In genomic region chr1:125519107-125519611, GRCm38 (mm10) we compare ENCODE assay signal across 8 mouse cellular contexts. TPM values are rescaled to one million over a fixed set of nuclear protein-coding genes. Genes with fewer than 3 reads are reported as not detected.
DNase-seq lines count a peak whose midpoint lies in the region; ATAC-seq and TF ChIP-seq lines count a peak whose summit lies in the region.

No protein-coding gene starts in this region.

- H3K27ac ChIP-seq in spleen, adult 2 months (ENCODE audit: insufficient read depth, low read length): no peak overlapping the region
- H3K27ac ChIP-seq in hindbrain, embryonic 14.5 days: no peak overlapping the region
- H3K27ac ChIP-seq in forebrain, embryonic 15.5 days (replicated peaks): no peak overlapping the region

- TF ChIP-seq POLR2A in spleen, adult 2 months (IDR thresholded peaks at IDR 0.05; ENCODE audit: low read depth, low read length): no peak

- peaks cover 3% of the 10 kb centered on the region; the same call in 1 of the 2 replicates for H3K4me1 ChIP-seq in spleen, adult 2 months (ENCODE audit: control insufficient read depth, insufficient read depth, insufficient read length)
- no peaks in the 10 kb centered on the region for H3K4me1 ChIP-seq in hindbrain, embryonic 14.5 days (replicated peaks; ENCODE audit: control insufficient read depth, insufficient read depth, low read length)
- no peaks in the 10 kb centered on the region for H3K4me1 ChIP-seq in forebrain, embryonic 15.5 days

- H3K9me3 ChIP-seq in hindbrain, embryonic 14.5 days (ENCODE audit: control insufficient read depth, low read length): no peaks in the 10 kb centered on the region
- H3K9me3 ChIP-seq in forebrain, embryonic 15.5 days: no peaks in the 10 kb centered on the region

- H3K4me2 ChIP-seq in hindbrain, embryonic 14.5 days (replicated peaks): no peak overlapping the region
- no peak overlapping the region for H3K4me2 ChIP-seq in forebrain, embryonic 15.5 days (replicated peaks)

- 36% methylated on average over 5 of the region's 5 CpGs for WGBS in spleen, adult 2 months
- 66% methylated on average over 5 of the region's 5 CpGs for WGBS in hindbrain, embryonic 14.5 days
- WGBS in forebrain, embryonic 15.5 days: 63% methylated on average over 5 of the region's 5 CpGs

- no peaks in the 10 kb centered on the region for H3K36me3 ChIP-seq in spleen, adult 2 months (ENCODE audit: control insufficient read depth, insufficient read depth, low read length)
- H3K36me3 ChIP-seq in hindbrain, embryonic 14.5 days (replicated peaks; ENCODE audit: control insufficient read depth, insufficient read depth): no peaks in the 10 kb centered on the region
- H3K36me3 ChIP-seq in forebrain, embryonic 15.5 days: no peaks in the 10 kb centered on the region

- no peak overlapping the region for H3K9ac ChIP-seq in hindbrain, embryonic 14.5 days
- H3K9ac ChIP-seq in forebrain, embryonic 15.5 days (replicated peaks): no peak overlapping the region

- TF ChIP-seq CTCF in spleen, adult 2 months (IDR thresholded peaks at IDR 0.05; ENCODE audit: extremely low read depth, insufficient read depth, insufficient read length, insufficient replicate concordance): peak; percentile 18; the same call in 1 of the 2 replicates

- ATAC-seq in hindbrain, embryonic 14.5 days (ENCODE audit: low FRiP score): no peak
- no peak for ATAC-seq in forebrain, embryonic 15.5 days (replicated peaks)

- DNase-seq in spleen, adult 2 months (ENCODE audit: low read depth in 1 of 2, low spot score in 2 of 2): peak; percentile 15 to 18
- DNase-seq in spleen, postnatal 4 days (ENCODE audit: low spot score in 2 of 2): no peak
- peak; percentile 67 to 70 for DNase-seq in adrenal gland, postnatal 36 days
- DNase-seq in kidney, adult 8-10 months: peak; percentile 79 to 86
- DNase-seq in lung, postnatal 36 days: peak; percentile 93
- DNase-seq in hindbrain, embryonic 14.5 days (ENCODE audit: low spot score): no peak
- DNase-seq in neural tube, embryonic 10.5 days (ENCODE audit: extremely low spot score, low spot score): no peak

- no peaks in the 10 kb centered on the region for H3K27me3 ChIP-seq in spleen, adult 2 months (ENCODE audit: control insufficient read depth, insufficient read depth, low read length)
- no peaks in the 10 kb centered on the region for H3K27me3 ChIP-seq in hindbrain, embryonic 14.5 days (ENCODE audit: control insufficient read depth, insufficient read depth, low read length)
- no peaks in the 10 kb centered on the region for H3K27me3 ChIP-seq in forebrain, embryonic 15.5 days

- H3K4me3 ChIP-seq in spleen, adult 2 months (ENCODE audit: extremely low read depth, insufficient read depth, insufficient read length): no peak overlapping the region
- H3K4me3 ChIP-seq in hindbrain, embryonic 14.5 days (replicated peaks; ENCODE audit: low read length): no peak overlapping the region
- H3K4me3 ChIP-seq in forebrain, embryonic 15.5 days: no peak overlapping the region

RNA-seq across cellular contexts. Expression of gene Slc35f5, which starts 41.2 kb away (rescaled TPM):
- 3.5 and 3.8 TPM in 2 replicates for polyA plus RNA-seq in spleen, adult 2 months (2012; rRNA removed)
- 10 to 100 TPM; 39.5 to 48.8 TPM for total RNA-seq in adrenal gland, postnatal 36 days (2021)
- 33.5 and 37.8 TPM in 2 replicates for polyA plus RNA-seq in hindbrain, embryonic 14.5 days (2014; fragmentation: Nextera tagmentation; extraction: Ambion mirVana)
- polyA plus RNA-seq in forebrain, embryonic 15.5 days (2015; fragmentation: Nextera tagmentation; extraction: Ambion mirVana): 30.1 and 33.6 TPM in 2 replicates

Comparison
In these comparisons a context has a peak if more than half of its experiments do, and no peak if none do; other contexts are left out.
1. DNase-seq: peak in spleen, adult 2 months (2 of 2), adrenal gland, postnatal 36 days (2 of 2), kidney, adult 8-10 months (2 of 2) and lung, postnatal 36 days (single experiment); none in spleen, postnatal 4 days (0 of 2), hindbrain, embryonic 14.5 days (single experiment) and neural tube, embryonic 10.5 days (single experiment).